Mouse (Mus musculus): ENCODE results near the gene Dyrk3.
A peak's percentile ranks its signal among the peaks of the same experiment; 100 is the strongest.
"Not testable (repeated sequence)": the region's sequence is repeated elsewhere in the genome, so short reads cannot be mapped to it uniquely, and the experiment has no call there.

Gene Dyrk3

GRCm38 (mm10) chr1:131138191-131139016, at the start of gene Dyrk3:
Gene Dyrk3, minus strand, starts transcription at chr1:131138340.
- peak; percentile 93 for DNase-seq (ENCODE audit: low read depth)

DNA sequence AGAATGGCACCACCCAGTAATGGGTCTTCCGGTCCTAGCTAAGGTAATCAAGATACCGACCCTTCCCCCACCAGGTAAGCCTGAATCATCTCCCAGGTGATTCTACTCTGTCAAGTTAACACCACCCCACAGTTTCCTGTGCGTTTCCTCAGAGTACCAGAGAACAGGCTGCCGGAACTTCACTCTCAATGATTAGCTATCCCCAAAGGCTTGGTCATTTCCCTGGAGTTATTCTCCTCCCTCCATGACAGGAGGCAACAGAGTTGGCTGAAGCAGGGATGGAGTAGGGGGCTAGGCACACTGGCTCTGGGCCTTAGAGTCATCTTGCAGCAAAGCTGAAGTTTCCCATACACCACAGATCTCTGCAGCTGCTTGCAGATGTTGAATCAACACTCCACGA, 49.7 kb upstream of the Dyrk3 start:
- DNase-seq (ENCODE audit: low read depth) = peak; percentile 53

GRCm38 (mm10) chr1:131186995-131187394, 48.9 kb upstream of the Dyrk3 start:
- no peak for DNase-seq (ENCODE audit: low read depth)

GRCm38 (mm10) chr1:131185821-131186506, 47.8 kb upstream of the Dyrk3 start:
- peak; percentile 33 for DNase-seq (ENCODE audit: low read depth)

GRCm38 (mm10) chr1:131184956-131185660, 47.0 kb upstream of the Dyrk3 start:
- peak; percentile 29 for DNase-seq (ENCODE audit: low read depth)

DNA sequence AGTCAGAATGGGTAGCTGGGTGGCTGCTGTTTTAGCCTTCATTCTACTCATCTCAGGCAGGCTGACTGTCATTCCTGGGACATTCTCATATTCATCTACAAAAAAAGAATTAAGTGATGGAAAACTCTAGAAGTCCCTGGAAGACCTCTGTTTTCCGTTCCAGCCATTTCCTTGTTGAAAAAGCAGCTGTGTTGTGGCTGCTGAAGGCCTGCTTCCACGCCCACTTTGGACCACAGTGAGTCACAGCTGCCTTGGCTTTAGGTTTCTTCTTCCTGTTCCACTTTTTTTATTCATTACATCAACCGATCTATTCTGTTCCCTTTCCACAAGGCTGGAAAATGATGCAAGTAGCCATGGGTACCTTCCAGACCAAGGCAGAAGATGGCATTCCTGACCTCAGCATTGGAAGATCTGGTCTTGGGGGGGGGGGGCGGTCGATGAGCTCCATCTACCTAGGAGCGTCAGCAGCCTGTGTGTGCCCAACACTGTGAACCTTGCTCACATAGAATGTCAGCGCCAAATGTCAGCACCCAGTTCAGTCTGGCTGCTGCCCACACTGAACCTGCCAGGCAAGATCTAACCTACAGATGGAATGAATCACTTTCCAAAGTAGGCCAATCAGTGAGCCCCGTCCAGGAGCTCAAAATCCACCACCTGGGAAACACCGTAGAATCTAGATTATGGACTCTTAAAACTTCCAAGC, 46.3 kb upstream of the Dyrk3 start:
- DNase-seq (ENCODE audit: low read depth) = peak; percentile 70

DNA sequence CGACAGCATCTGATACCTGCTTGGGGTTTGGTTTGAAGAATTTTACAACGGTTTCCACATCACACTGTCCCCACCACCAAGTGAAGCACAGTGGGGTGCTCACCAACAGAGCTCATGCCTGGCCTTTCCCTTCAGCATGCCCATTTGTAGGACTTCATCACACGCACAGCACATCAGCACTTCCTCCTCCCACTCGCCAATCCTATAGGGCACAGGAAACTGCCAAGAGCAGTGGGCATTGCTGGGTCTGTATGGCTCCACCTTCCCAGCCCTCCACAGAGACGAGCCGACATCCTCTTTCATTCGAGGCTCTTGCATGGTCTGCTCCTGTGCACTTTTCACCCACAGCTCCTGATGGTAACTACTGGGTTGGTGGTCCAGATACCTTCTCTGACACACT, 45.1 kb upstream of the Dyrk3 start:
- peak; percentile 49 for DNase-seq (ENCODE audit: low read depth)

DNA sequence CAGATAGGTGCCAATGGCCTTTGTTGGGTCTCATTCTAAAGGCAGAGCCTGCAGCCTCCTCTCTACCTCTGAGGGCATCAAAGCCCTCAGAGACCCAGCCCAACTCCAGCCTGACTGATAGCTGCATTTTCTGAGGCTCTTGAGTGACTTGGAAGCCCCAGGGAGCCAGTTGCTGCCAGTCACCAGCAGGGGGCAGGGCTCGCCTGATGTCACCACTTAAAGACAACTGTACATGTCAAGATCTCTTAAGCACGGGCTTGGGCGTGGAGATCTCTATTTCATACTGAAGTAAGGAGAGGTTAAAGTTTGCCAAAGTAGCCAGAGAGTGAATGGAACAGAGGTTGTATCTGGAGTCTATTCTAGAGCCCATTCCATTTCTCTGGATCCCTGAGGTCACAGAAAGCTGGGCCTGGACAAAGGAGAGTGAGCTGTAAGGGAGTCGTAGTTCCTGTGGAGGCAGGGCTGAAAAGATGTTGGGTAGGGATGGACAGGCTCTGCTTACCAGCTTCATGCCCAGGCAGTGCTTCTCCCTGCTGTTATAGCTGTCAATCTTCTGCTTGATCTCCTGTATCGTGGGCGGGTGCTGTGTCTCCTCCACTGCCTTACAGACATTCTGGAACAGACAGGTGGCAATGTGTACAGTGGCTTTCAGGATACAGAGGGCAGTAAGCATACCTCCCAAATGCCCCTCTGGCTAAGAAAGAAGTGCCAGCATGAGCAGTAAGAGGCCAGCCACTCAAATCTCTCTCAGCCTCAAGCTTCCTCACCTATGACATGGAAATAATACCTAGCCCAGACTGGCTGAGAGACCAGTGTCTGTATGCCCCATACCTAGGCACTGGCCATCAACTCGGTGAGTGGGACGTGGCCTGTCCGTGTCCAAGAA, 43.7 kb upstream of the Dyrk3 start:
- peak; percentile 93 for DNase-seq (ENCODE audit: low read depth)

- DNase-seq (ENCODE audit: low read depth) = no peak
These were observed 42.2 kb upstream of the Dyrk3 start for GRCm38 (mm10) chr1:131180386-131180785.

GRCm38 (mm10) chr1:131178083-131178482, 39.9 kb upstream of the Dyrk3 start:
- DNase-seq (ENCODE audit: low read depth) = no peak

DNA sequence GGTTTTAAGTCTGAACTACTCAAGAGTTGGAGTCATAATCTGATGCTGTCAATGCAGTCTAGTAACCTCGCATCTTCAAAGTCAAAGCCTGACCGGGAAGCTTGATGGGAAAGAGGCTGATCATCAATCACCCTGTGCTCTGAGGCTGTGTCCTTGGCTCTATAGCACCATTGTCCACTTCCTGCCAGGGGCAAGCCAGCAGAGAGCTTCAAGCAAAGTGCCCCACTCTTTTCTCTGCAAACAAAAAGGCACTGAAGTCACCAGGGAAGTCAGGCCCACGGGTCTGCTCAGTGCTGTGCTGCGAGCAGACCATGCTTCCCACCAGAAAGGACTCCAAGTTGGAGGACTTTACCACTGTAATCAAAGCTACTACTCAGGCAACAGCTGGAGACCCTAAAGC, 39.1 kb upstream of the Dyrk3 start:
- no peak for DNase-seq (ENCODE audit: low read depth)

DNA sequence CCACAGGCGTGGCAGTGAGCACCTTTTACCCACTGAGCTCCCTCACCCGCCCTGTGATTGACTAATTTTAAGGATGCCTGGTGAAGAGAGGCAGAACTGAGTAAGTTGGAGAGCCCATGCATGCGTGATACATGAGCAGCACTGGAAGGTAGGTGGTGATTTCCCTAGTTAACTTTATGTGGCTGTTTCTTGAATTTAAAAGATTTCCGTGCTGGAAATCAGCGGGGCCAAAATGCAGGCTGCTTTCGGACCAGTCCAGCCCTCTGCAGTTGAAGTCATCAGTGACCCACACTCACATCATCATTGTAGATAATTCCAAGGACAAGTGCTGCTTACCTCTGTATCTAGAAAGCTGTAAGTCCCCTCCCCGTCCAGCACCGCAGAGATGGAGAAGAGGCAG, 37.7 kb upstream of the Dyrk3 start:
- no peak for DNase-seq (ENCODE audit: low read depth)

DNA sequence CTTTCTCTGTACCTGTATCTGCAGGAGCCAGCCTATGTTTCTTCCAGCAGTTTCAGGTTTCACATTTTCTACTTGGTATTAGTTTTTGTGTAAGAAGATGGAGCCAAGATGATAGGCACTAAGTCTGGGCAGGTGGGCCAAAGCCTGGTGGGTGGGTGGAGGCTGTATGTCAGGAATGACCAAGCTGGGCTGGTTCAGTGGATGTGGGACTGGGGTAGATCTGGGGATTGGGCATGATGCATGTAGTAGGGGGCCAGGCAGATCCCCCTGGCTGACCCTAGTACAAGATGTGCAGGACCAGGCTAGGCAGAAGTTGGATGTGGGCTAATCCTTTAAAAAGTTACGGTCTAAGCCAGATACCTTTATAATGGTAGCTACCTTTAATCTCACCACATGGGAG, 37.0 kb upstream of the Dyrk3 start:
- no peak for DNase-seq (ENCODE audit: low read depth)

GRCm38 (mm10) chr1:131174299-131174861, 36.2 kb upstream of the Dyrk3 start:
- no peak for DNase-seq (ENCODE audit: low read depth)

- no peak for DNase-seq (ENCODE audit: low read depth)
These were observed 35.7 kb upstream of the Dyrk3 start for GRCm38 (mm10) chr1:131173809-131174208.

GRCm38 (mm10) chr1:131173001-131173400, 34.9 kb upstream of the Dyrk3 start:
- no peak for DNase-seq (ENCODE audit: low read depth)

GRCm38 (mm10) chr1:131167612-131168011, 29.5 kb upstream of the Dyrk3 start:
- no peak for DNase-seq (ENCODE audit: low read depth)

GRCm38 (mm10) chr1:131164427-131164826, 26.3 kb upstream of the Dyrk3 start:
- DNase-seq (ENCODE audit: low read depth) = no peak

- no peak for DNase-seq (ENCODE audit: low read depth)
These were observed 23.0 kb upstream of the Dyrk3 start for GRCm38 (mm10) chr1:131161091-131161490.

- not testable (repeated sequence) for DNase-seq (ENCODE audit: low read depth)
These were observed 21.6 kb upstream of the Dyrk3 start for GRCm38 (mm10) chr1:131159573-131160327.

All from naive thymus-derived CD4-positive, alpha-beta T cell, adult 2 months (primary cell).